Mouse (Mus musculus): ENCODE data around the gene Krt9. TPM values are rescaled to one million over a fixed set of nuclear protein-coding genes. Genes with fewer than 3 reads are reported as not detected.

The Krt9 gene
- polyA plus RNA-seq, 1 experiment from 2014 or later, result not detected

- Histone ChIP-seq H3K36me3 (ENCODE audit: insufficient read depth, low read length) (no peaks in the 10 kb centered on the region), H3K4me3 (ENCODE audit: low read length) (no peak overlapping the region), H3K9ac (replicated peaks; ENCODE audit: low read length) (no peak overlapping the region)
Observed at GRCm38 (mm10) chr11:100138809-100139208, 54.2 kb downstream of the Krt9 start.

GRCm38 (mm10) chr11:100137693-100138092, 55.4 kb downstream of the Krt9 start:
- H3K4me3 ChIP-seq (ENCODE audit: low read length), result no peak overlapping the region
- H3K4me1 ChIP-seq (ENCODE audit: insufficient read depth, low read length), result peaks cover 37% of the 10 kb centered on the region
- no peaks in the 10 kb centered on the region; the same call in 1 of the 2 replicates for H3K27me3 ChIP-seq (ENCODE audit: insufficient read depth, low read length)
- H3K4me2 ChIP-seq (replicated peaks; ENCODE audit: low read depth, low read length), result no peak overlapping the region
- WGBS, result 11% methylated on average over 5 of the region's 5 CpGs
- no peaks in the 10 kb centered on the region for H3K9me3 ChIP-seq (ENCODE audit: low read length)
- no peaks in the 10 kb centered on the region for H3K36me3 ChIP-seq (ENCODE audit: insufficient read depth, low read length)
- no peak overlapping the region; the same call in 1 of the 2 replicates for H3K27ac ChIP-seq (ENCODE audit: low read length)
- H3K9ac ChIP-seq (replicated peaks; ENCODE audit: low read length), result no peak overlapping the region
- peak; percentile 58 for ATAC-seq (ENCODE audit: low FRiP score, low TSS enrichment)

More at GRCm38 (mm10) chr11:100138809-100139208, 54.2 kb downstream of the Krt9 start:
- no peaks in the 10 kb centered on the region for H3K9me3 ChIP-seq (ENCODE audit: low read length)
- H3K27me3 ChIP-seq (ENCODE audit: insufficient read depth, low read length), result no peaks in the 10 kb centered on the region; the same call in 1 of the 2 replicates
- ATAC-seq (ENCODE audit: low FRiP score, low TSS enrichment), result no peak
- peaks cover 37% of the 10 kb centered on the region for H3K4me1 ChIP-seq (ENCODE audit: insufficient read depth, low read length)
- H3K4me2 ChIP-seq (replicated peaks; ENCODE audit: low read depth, low read length), result no peak overlapping the region
- H3K27ac ChIP-seq (ENCODE audit: low read length), result no peak overlapping the region
- 59% methylated on average over 7 of the region's 7 CpGs for WGBS

Other genes starting within 250 kb of the Krt9 start
- gene Krtap9-5, start 244.8 kb downstream of the Krt9 start, polyA plus RNA-seq (2015; fragmentation: Nextera tagmentation; extraction: Ambion mirVana), result not detected in 2 replicates
- gene Krtap29-1, start 214.2 kb downstream of the Krt9 start, polyA plus RNA-seq (2015; fragmentation: Nextera tagmentation; extraction: Ambion mirVana), result not detected in 2 replicates
- not detected in 2 replicates for gene Krtap16-1, start 206.6 kb downstream of the Krt9 start, polyA plus RNA-seq (2015; fragmentation: Nextera tagmentation; extraction: Ambion mirVana)
- gene Krtap17-1, start 199.3 kb downstream of the Krt9 start, polyA plus RNA-seq (2015; fragmentation: Nextera tagmentation; extraction: Ambion mirVana), result not detected in 2 replicates
- not detected in 2 replicates for gene Krt33a, start 177.0 kb downstream of the Krt9 start, polyA plus RNA-seq (2015; fragmentation: Nextera tagmentation; extraction: Ambion mirVana)
- gene Krt33b, start 163.4 kb downstream of the Krt9 start, polyA plus RNA-seq (2015; fragmentation: Nextera tagmentation; extraction: Ambion mirVana), result 0.10 TPM in 1 of 2 replicates, not detected in the other
- gene Krt34, start 151.7 kb downstream of the Krt9 start, polyA plus RNA-seq (2015; fragmentation: Nextera tagmentation; extraction: Ambion mirVana), result not detected in 2 replicates
- gene Krt31, start 142.7 kb downstream of the Krt9 start, polyA plus RNA-seq (2015; fragmentation: Nextera tagmentation; extraction: Ambion mirVana), result not detected in 2 replicates
- not detected in 2 replicates for gene Krt32, start 105.0 kb downstream of the Krt9 start, polyA plus RNA-seq (2015; fragmentation: Nextera tagmentation; extraction: Ambion mirVana)
- gene Krt35, start 97.0 kb downstream of the Krt9 start, polyA plus RNA-seq (2015; fragmentation: Nextera tagmentation; extraction: Ambion mirVana), result not detected in 2 replicates
- 1.1 and 1.6 TPM in 2 replicates for gene Krt36, start 87.6 kb downstream of the Krt9 start, polyA plus RNA-seq (2015; fragmentation: Nextera tagmentation; extraction: Ambion mirVana)
- 0.36 and 0.37 TPM in 2 replicates for gene Krt13, start 71.7 kb downstream of the Krt9 start, polyA plus RNA-seq (2015; fragmentation: Nextera tagmentation; extraction: Ambion mirVana)
- gene Krt15, start 57.3 kb downstream of the Krt9 start, polyA plus RNA-seq (2015; fragmentation: Nextera tagmentation; extraction: Ambion mirVana), result 1.3 and 3.8 TPM in 2 replicates
- gene Krt19, start 44.6 kb downstream of the Krt9 start, polyA plus RNA-seq (2015; fragmentation: Nextera tagmentation; extraction: Ambion mirVana), result 96.4 and 105 TPM in 2 replicates
- gene Krt14, start 14.3 kb upstream of the Krt9 start, polyA plus RNA-seq (2015; fragmentation: Nextera tagmentation; extraction: Ambion mirVana), result 0.90 and 1.7 TPM in 2 replicates
- not detected in 2 replicates for gene Krt16, start 55.7 kb upstream of the Krt9 start, polyA plus RNA-seq (2015; fragmentation: Nextera tagmentation; extraction: Ambion mirVana)
- 0.30 and 0.32 TPM in 2 replicates for gene Krt17, start 67.8 kb upstream of the Krt9 start, polyA plus RNA-seq (2015; fragmentation: Nextera tagmentation; extraction: Ambion mirVana)
- not detected in 2 replicates for gene Krt42, start 76.6 kb upstream of the Krt9 start, polyA plus RNA-seq (2015; fragmentation: Nextera tagmentation; extraction: Ambion mirVana)
- gene Eif1, start 126.6 kb upstream of the Krt9 start, polyA plus RNA-seq (2015; fragmentation: Nextera tagmentation; extraction: Ambion mirVana), result 1,403 and 1,568 TPM in 2 replicates
- gene Gast, start 141.2 kb upstream of the Krt9 start, polyA plus RNA-seq (2015; fragmentation: Nextera tagmentation; extraction: Ambion mirVana), result not detected in 2 replicates
- gene Hap1, start 162.9 kb upstream of the Krt9 start, polyA plus RNA-seq (2015; fragmentation: Nextera tagmentation; extraction: Ambion mirVana), result 15.5 and 18.6 TPM in 2 replicates
- 153 and 154 TPM in 2 replicates for gene Jup, start 204.5 kb upstream of the Krt9 start, polyA plus RNA-seq (2015; fragmentation: Nextera tagmentation; extraction: Ambion mirVana)
- 63.1 and 69.1 TPM in 2 replicates for gene P3h4, start 221.6 kb upstream of the Krt9 start, polyA plus RNA-seq (2015; fragmentation: Nextera tagmentation; extraction: Ambion mirVana)
- 157 and 159 TPM in 2 replicates for gene Fkbp10, start 222.5 kb upstream of the Krt9 start, polyA plus RNA-seq (2015; fragmentation: Nextera tagmentation; extraction: Ambion mirVana)
- 126 and 131 TPM in 2 replicates for gene Nt5c3b, start 248.6 kb upstream of the Krt9 start, polyA plus RNA-seq (2015; fragmentation: Nextera tagmentation; extraction: Ambion mirVana)
- gene Klhl10, start 248.7 kb upstream of the Krt9 start, polyA plus RNA-seq (2015; fragmentation: Nextera tagmentation; extraction: Ambion mirVana), result 0.40 and 0.44 TPM in 2 replicates